Mouse (Mus musculus) left cerebral cortex, postnatal 10 days (tissue): ENCODE measurements around the gene Zkscan7. TPM values are rescaled to one million over a fixed set of nuclear protein-coding genes. Genes with fewer than 3 reads are reported as not detected.
"Not testable (repeated sequence)": the region's sequence is repeated elsewhere in the genome, so short reads cannot be mapped to it uniquely, and the experiment has no call there.

Experiments used
- DNase-seq, 2 experiments: peaks; one replicate each; pipeline ENCODE4 v3.0.0; 2021 to 2022; ENCODE audit warnings: low spot score in 2 of 2, mixed read lengths in 1 of 2; ENCODE audit errors: extremely low spot score in 1 of 2
- intact Hi-C: fragments of 180-260 bp; cut with DNase I; formaldehyde crosslinking; loops from one replicate; pipeline ENCODE4 v1.15.1; 2025
- total RNA-seq, 2 experiments: library from RNA; stranded (reverse); gene quantifications; 2 replicates each; pipeline ENCODE4 v1.2.3; 2021

The Zkscan7 gene
- total RNA-seq = 1 to 10 TPM; 4.5 to 5.0 TPM

DNA sequence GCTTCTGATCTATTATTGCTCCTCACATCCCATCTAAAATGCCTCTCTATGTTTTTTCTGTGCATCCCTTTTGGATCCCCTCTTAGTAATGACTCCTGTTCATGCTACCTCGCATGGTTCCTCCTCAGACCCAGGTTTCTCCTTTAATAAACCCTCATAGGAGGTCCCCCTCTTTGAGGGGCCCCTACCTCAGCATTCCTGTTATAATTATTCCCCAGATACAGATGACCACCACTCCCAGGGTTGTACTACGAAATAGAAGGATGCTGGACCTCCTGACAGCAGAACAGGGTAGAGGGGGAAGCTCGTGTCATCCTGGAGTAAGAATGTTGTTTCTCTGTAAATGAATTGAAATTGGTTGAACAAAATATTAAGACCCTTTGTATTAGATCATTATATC, at the start of gene Zkscan7:
Gene Zkscan7, plus strand, starts transcription at position 301 of the 400 bp plus-strand sequence.
- DNase-seq = no peak
- intact Hi-C loops = no loop called here

GRCm38 (mm10) chr9:122836126-122836525, 49.4 kb upstream of the Zkscan7 start:
- DNase-seq = no peak
- intact Hi-C loops = no loop called here

DNA sequence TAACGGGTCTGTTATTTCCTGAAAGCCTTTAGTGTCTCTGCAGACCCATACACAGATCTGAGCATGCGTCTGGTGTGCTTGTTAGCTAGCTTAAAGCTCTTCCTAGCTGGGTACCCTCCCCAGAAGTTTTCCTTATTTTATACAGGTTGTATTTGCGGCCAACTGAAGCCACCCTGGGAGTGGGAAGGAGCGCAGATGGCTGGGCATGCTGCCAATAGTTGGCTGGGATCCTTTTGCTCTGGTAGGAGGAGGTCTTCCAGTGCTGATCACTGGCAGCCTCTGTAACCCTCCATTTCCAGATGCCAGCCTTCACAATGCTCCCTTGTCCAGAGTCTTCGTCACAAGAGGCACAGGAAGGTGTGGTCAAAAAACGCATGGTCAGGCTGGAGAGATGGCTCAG, 48.7 kb upstream of the Zkscan7 start:
- peak; percentile 70 to 84 for DNase-seq

DNA sequence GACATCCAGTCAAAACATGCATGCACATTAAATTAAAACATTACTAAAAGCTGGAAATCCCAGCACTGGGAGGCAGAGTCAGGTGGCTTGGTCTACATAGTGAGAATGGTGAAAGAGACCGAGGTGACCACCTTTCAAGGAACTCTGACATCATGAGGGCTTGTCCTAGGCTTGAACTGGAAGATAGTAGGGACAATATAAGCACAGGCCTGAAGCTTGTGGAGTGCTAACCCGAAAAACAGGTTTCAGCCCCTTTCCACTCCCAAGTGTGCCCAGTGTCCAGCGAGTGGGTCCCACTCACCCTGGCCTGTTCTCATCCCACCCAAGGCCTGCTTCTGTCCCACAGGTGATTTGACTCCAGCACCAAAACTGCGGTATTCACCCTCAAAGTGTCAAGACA, 48.3 kb upstream of the Zkscan7 start:
- no peak for DNase-seq
- intact Hi-C loops = no loop called here

More for the DNA sequence above, 48.7 kb upstream of the Zkscan7 start:
- intact Hi-C loops = no loop called here

GRCm38 (mm10) chr9:122837680-122838079, 47.8 kb upstream of the Zkscan7 start:
- peak in 1 of 2 experiments; percentile 62 for DNase-seq
- intact Hi-C loops = no loop called here

GRCm38 (mm10) chr9:122843760-122844159, 41.7 kb upstream of the Zkscan7 start, which contains the start of gene Gm35549:
Gene Gm35549 (minus strand): TSS chr9:122844035.
- no peak for DNase-seq
- intact Hi-C loops = no loop called here

DNA sequence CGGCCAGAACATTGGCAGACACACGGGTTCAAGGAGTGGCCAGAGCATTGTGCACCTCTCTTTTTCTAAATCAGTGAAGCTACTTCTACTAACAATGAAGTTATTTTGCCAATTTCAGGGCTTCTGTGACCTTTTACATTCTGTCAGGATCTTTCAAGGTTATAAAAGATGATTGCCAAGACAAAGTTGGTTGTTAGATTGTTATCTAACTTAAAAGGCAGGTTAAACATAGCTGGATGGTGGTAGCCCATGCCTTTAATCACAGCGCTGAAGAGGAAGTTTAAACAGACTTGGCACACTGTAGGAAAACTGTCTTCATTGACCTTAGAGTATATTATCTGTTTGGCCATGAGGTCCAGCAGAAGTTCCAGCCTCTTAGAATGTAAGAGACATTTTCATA, 39.9 kb upstream of the Zkscan7 start:
- intact Hi-C loops = no loop called here
- DNase-seq = no peak

- DNase-seq = peak; percentile 31 to 56
- intact Hi-C loops = no loop called here
Observed at GRCm38 (mm10) chr9:122846156-122846555, 39.3 kb upstream of the Zkscan7 start.

DNA sequence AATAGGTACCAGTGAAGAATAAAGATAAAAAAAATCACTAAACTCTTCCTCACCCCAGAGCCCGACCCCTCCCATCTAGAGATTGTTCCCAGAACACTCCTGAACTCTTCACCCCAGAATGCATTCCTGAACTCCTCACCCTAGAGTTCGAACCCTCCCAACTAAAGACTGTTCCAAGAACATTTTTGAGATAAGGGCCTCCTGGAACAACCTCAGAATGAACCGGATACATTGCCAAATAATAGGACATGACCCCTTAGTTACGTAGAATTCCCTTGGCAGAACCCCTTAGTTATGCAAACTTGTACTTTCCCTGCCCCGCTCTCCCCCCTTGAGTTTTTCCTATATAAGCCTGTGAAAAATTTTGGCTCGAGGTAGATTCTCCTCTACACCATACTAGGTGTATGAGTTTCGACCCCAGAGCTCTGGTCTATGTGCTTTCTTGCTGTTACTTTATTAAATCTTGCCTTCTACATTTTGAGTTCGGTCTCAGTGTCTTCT, 37.6 kb upstream of the Zkscan7 start:
- DNase-seq, intact Hi-C loops: not testable (repeated sequence)

GRCm38 (mm10) chr9:122854526-122854925, 31.0 kb upstream of the Zkscan7 start:
- no peak for DNase-seq
- intact Hi-C loops = no loop called here

GRCm38 (mm10) chr9:122855141-122855540, 30.3 kb upstream of the Zkscan7 start:
- DNase-seq, intact Hi-C loops: not testable (repeated sequence)

DNA sequence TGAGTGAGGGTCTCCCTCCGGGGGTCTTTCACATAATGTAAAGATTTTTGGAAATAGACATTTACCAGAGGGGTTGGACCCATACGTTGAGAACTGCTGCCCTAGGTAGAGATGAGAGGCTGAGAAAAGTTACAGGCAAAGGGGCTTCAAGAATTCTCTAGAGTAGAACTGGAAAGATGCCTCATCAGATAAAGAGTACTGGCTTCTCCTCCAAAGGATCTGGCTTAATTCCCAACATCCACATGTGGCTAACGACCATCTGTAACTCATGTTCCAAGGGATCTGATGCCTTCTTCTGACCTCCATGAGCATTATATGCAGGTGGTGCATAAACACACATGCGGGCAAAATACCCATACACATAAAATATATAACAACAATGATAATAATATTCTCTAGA, 29.9 kb upstream of the Zkscan7 start:
- no peak for DNase-seq
- intact Hi-C loops = no loop called here

- intact Hi-C loops = no loop called here
- no peak for DNase-seq
Observed at GRCm38 (mm10) chr9:122856716-122857115, 28.8 kb upstream of the Zkscan7 start.

GRCm38 (mm10) chr9:122860752-122861151, 24.7 kb upstream of the Zkscan7 start:
- intact Hi-C loops = no loop called here

DNA sequence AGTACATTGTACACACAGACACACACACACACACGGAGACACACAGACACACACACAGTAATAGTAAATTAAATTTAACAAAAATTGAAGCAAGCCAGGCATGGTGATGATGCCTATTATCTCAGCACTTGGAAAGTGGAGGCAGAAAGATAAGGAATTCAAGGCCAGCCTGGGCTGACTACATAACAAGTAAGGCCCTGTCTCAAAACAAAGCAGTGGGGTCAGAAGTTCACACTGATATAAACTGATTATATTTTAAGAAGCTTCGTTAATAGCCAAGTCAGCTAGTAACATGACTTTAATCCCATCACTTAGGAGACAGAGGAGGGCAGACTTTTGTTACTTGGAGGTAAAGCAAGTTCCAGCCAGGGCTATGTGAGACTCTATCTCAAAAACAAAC, 21.8 kb upstream of the Zkscan7 start:
- intact Hi-C loops = no loop called here
- no peak for DNase-seq

More at GRCm38 (mm10) chr9:122860752-122861151, 24.7 kb upstream of the Zkscan7 start:
- DNase-seq = no peak

DNA sequence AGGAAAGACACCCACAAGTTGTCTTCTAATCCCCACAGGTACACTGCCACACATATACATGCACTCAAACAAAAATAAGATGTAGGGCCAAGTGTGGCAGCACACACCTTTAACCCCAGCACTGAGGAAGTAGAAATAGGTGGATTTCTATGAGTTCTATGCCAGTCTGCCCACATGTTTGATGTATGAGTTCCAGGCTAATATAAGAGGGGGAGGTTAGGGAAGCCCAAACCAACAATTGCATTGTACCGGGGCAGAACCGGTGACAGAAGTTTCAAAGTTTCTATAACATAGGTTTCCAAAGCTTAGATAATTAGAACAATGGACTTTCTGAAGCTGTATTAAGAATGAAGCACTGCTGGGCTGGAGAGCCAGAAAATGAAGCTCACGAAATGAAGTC, 20.6 kb upstream of the Zkscan7 start:
- intact Hi-C loops = no loop called here
- no peak for DNase-seq

GRCm38 (mm10) chr9:122865697-122866166, 19.8 kb upstream of the Zkscan7 start, which contains the start of gene Zfp445:
Gene Zfp445 (minus strand): TSS chr9:122866006.
- DNase-seq = peak; percentile 69 to 84
- intact Hi-C loops = no loop called here

GRCm38 (mm10) chr9:122866192-122866591, 19.3 kb upstream of the Zkscan7 start:
- intact Hi-C loops = no loop called here
- no peak for DNase-seq

GRCm38 (mm10) chr9:122872595-122872994, 12.9 kb upstream of the Zkscan7 start:
- no peak for DNase-seq
- intact Hi-C loops = no loop called here

DNA sequence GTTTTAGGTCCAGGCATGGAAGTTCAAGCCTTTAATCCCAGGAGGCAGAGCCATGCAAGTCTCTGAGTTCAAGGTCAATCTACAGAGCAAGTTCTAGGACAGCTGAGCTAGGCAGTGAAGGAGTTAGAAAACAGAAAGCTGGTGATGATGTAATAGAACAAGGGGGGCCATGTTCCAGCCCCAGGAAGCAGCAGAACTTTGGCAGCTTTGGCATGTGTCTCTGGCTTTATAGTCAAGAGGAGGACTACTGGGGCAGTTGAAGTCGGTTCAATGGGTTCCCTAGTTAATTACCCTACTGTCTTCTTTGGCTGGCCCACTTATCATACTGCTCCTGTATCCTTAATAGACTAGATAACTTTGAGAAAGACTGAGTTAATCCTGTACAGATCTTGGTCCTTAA, 10.8 kb upstream of the Zkscan7 start:
- no peak for DNase-seq
- intact Hi-C loops = no loop called here

- no peak for DNase-seq
- intact Hi-C loops = no loop called here
Observed at GRCm38 (mm10) chr9:122875145-122875544, 10.3 kb upstream of the Zkscan7 start.
